Mouse (Mus musculus) forebrain, embryonic 14.5 days (tissue): ENCODE measurements around the gene Cacna2d1. TPM values are rescaled to one million over a fixed set of nuclear protein-coding genes. Genes with fewer than 3 reads are reported as not detected.

ENCODE experiments used
- ATAC-seq: fragments of 200-750 bp; cut with Nextera tagmentation; 2 replicates; pipeline ENCODE4 v1.8.0; 2017; ENCODE audit warnings: mild to moderate bottlenecking, moderate library complexity
- DNase-seq: peaks from one replicate; pipeline ENCODE4 v3.0.0-alpha.2; 2015; ENCODE audit warnings: low spot score
- H3K27ac ChIP-seq: fragments of 300-500 bp; sonication (generic); 2 replicates; pipeline ENCODE4 v1.5.1; 2014; ENCODE audit warnings: low read depth, mild to moderate bottlenecking, control low read depth, low read length, moderate library complexity
- H3K27me3 ChIP-seq: fragments of 300-500 bp; sonication (generic); replicated peaks from 2 replicates; pipeline ENCODE4 v1.6.1; 2014; ENCODE audit warnings: low read length, control low read depth, mixed read lengths; ENCODE audit not compliant: control insufficient read depth, insufficient read depth
- H3K36me3 ChIP-seq: fragments of 300-500 bp; sonication (generic); 2 replicates; pipeline ENCODE4 v1.6.1; 2014; ENCODE audit warnings: low read length, control low read depth; ENCODE audit not compliant: control insufficient read depth, insufficient read depth
- H3K4me1 ChIP-seq: fragments of 300-500 bp; sonication (generic); 2 replicates; pipeline ENCODE4 v1.6.1; 2014; ENCODE audit warnings: antibody characterized with exemption, low read length, control low read depth; ENCODE audit not compliant: control insufficient read depth, insufficient read depth
- H3K4me2 ChIP-seq: fragments of 300-500 bp; sonication (generic); 2 replicates; pipeline ENCODE4 v1.6.1; 2014; ENCODE audit warnings: mild to moderate bottlenecking, control low read depth, low read length
- H3K4me3 ChIP-seq: fragments of 300-500 bp; sonication (generic); 2 replicates; pipeline ENCODE4 v1.5.1; 2014; ENCODE audit warnings: low read depth, low read length, control low read depth
- H3K9ac ChIP-seq: fragments of 300-500 bp; sonication (generic); 2 replicates; pipeline ENCODE4 v1.6.1; 2014; ENCODE audit warnings: mild to moderate bottlenecking, low read length, control low read depth, moderate library complexity
- H3K9me3 ChIP-seq: fragments of 300-500 bp; sonication (generic); replicated peaks from 2 replicates; pipeline ENCODE4 v1.6.1; 2016; ENCODE audit warnings: low read length, control low read depth, mixed read lengths; ENCODE audit not compliant: control insufficient read depth
- WGBS: fragments of 180-500 bp; shearing (Covaris S2); extraction: QIAGEN DNeasy Blood & Tissue Kit; methylation state at CpG from one replicate; pipeline ENCODE4 v1.1.7; 2014; 5-methylcytosine and 5-hydroxymethylcytosine counted together
- polyA plus RNA-seq: library from polyadenylated mRNA; unstranded; fragments of >200 nt; fragmentation: Nextera tagmentation; extraction: Ambion mirVana; gene quantifications from 2 replicates; pipeline ENCODE4 v1.2.1, GENCODE M21; 2014

Cacna2d1 gene
- polyA plus RNA-seq, 1 experiment from 2014 or later: 22.8 TPM

DNA sequence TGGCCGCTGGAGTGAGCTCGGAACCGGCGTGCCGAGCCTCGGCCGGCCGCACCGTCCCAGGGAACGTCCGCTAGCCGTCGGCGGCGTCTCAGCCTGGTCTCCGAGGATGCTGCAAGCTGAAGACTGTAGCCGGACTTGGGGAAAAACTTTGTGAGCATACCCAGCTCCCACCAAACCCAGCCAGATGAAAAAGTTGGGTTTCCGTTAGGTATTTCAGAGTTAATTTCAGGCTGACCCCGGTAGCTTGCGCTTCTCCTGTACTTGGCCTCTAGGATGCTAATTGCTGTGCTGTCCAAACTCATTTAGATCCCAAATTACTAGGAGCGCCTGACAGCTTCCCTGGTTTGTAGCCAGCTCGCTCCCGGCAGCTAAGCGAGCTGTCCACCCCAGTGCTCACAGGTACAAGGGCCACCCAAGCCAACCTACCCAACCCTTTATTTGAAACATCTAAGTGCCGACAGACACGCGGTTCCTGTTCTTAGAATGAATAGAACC lies 790 bp downstream of the Cacna2d1 start:
- Histone ChIP-seq H3K9ac (peak overlapping the region; percentile 94), H3K4me3 (peak overlapping the region; percentile 71), H3K27me3 (no peaks in the 10 kb centered on the region; the same call in none of the 2 replicates), H3K36me3 (no peaks in the 10 kb centered on the region), H3K4me1 (peaks cover 3% of the 10 kb centered on the region; the same call in 1 of the 2 replicates), H3K27ac (peak overlapping the region; percentile 95), H3K9me3 (no peaks in the 10 kb centered on the region), H3K4me2 (peak overlapping the region; percentile 79)
- 0% methylated on average over 27 of the region's 27 CpGs for WGBS
- ATAC-seq: peak; percentile 7
- DNase-seq: peak; percentile 54

DNA sequence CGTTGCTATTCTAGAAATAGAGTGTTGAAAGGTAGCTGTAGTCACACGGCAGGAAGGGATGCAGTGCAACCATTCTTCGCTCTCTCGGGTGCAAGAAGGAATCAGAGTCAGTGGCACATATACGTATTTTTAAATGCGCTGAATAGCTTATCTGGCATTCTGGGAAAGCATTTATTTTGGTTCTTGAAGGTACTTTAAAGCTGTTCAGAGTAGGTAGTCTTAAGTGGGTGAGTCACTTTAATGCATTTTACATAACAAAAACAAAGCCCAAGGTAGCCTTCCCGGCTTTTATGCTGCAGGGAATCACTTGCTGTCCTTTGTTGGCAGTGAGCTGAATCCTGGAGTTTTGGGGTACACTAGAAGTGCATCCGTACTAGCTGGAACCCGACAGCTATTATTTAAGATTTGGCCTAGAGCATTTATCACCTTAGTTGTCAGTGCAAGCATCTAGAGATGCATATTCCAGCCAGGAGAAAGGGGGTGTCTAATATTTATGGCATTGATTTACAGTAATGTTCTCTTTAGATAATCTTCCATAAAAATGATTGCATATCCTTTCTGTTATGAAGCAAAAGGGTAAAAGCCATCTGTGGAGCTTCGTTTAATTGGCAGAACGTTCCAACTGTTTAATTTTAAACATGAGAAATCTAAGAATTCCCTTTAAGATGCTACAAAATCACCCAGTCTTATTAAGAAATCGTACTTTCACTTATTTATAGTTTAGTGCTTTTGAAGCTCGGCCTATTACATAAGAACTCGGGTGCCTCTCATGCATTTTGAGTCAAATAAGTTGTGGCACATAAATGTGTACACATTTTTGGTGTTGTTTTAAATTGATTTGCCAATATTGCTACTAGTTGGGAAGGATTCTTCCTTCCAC lies 1.6 kb downstream of the Cacna2d1 start:
- H3K9me3 ChIP-seq: no peaks in the 10 kb centered on the region
- no peaks in the 10 kb centered on the region; the same call in none of the 2 replicates for H3K27me3 ChIP-seq
- H3K4me2 ChIP-seq: peak overlapping the region; percentile 79
- H3K4me3 ChIP-seq: peak overlapping the region; percentile 71
- DNase-seq: peak; percentile 54
- H3K36me3 ChIP-seq: no peaks in the 10 kb centered on the region
- peaks cover 3% of the 10 kb centered on the region; the same call in 1 of the 2 replicates for H3K4me1 ChIP-seq
- no peak for ATAC-seq
- 21% methylated on average over 14 of the region's 14 CpGs for WGBS
- H3K9ac ChIP-seq: peak overlapping the region; percentile 94
- H3K27ac ChIP-seq: peak overlapping the region; percentile 95

DNA sequence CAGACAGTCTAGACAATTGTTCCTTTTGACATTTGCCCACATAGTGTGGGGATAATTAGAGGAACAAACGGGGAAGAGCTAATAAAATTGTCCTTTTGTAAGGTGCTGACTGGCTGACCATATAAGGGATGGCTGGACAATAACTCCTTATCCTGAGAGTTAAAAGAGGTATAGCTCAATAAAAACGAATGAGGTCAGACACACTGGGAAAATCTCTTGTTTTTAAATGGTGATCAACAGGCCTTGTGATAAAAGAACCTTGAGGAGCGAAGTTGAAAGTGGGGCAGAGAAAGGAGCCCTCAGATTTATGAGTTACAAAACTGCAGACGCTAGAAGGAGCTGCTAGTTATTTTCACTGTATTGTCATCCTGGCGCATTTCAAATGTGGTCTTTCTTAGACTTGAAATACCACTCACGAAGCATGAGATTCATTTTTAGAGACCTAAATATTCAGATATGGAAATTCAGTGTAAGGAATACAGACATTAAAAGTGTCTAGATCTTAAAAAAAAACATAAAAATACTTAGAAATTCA lies 6.8 kb downstream of the Cacna2d1 start:
- no peak for ATAC-seq
- no peak for DNase-seq
- H3K4me1 ChIP-seq: no peaks in the 10 kb centered on the region; the same call in 1 of the 2 replicates
- no peaks in the 10 kb centered on the region for H3K9me3 ChIP-seq
- no peaks in the 10 kb centered on the region for H3K36me3 ChIP-seq
- H3K4me3 ChIP-seq: no peak overlapping the region
- H3K4me2 ChIP-seq: 0 out of 2 replicates have a peak overlapping the region, but pooled peaks have one; percentile 1
- H3K27ac ChIP-seq: no peak overlapping the region
- H3K27me3 ChIP-seq: no peaks in the 10 kb centered on the region
- WGBS: 25% methylated on average over 6 of the region's 6 CpGs
- H3K9ac ChIP-seq: no peak overlapping the region

DNA sequence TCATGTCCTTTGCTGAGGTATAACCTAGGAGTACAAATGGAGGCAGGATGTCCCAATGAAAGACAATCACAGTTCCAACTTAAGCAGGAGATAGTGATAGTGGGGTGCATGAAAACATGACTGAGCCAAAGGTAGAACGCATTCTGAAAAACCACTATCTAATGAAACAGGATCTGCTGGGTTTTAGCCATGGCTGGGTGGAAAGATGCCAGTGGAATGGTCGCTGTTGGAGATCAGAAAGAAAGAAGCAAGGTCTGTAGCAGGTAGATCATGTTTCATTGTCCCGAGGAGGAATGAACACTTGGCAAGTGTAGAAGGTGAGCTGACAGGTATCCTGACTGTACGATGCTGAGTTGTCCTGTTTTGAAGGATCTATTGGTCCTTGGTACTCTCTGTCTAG lies 7.6 kb downstream of the Cacna2d1 start:
- ATAC-seq: no peak
- Histone ChIP-seq H3K27ac (no peak overlapping the region), H3K4me3 (no peak overlapping the region), H3K4me1 (no peaks in the 10 kb centered on the region; the same call in 1 of the 2 replicates), H3K4me2 (no peak overlapping the region), H3K27me3 (no peaks in the 10 kb centered on the region), H3K9ac (no peak overlapping the region), H3K36me3 (no peaks in the 10 kb centered on the region), H3K9me3 (no peaks in the 10 kb centered on the region)
- DNase-seq: no peak
- WGBS: 75% methylated on average over 4 of the region's 4 CpGs

GRCm38 (mm10) chr5:15948290-15949037 lies 14.0 kb downstream of the Cacna2d1 start:
- H3K4me3 ChIP-seq: no peak overlapping the region
- H3K4me2 ChIP-seq: no peak overlapping the region
- ATAC-seq: peak; percentile 79; the same call in 1 of the 2 replicates
- H3K9ac ChIP-seq: no peak overlapping the region
- no peaks in the 10 kb centered on the region for H3K9me3 ChIP-seq
- peak; percentile 65 for DNase-seq
- no peaks in the 10 kb centered on the region for H3K36me3 ChIP-seq
- no peak overlapping the region for H3K27ac ChIP-seq
- H3K4me1 ChIP-seq: no peaks in the 10 kb centered on the region
- WGBS: 72% methylated on average over 6 of the region's 6 CpGs
- no peaks in the 10 kb centered on the region for H3K27me3 ChIP-seq

- Histone ChIP-seq H3K9ac (no peak overlapping the region), H3K36me3 (no peaks in the 10 kb centered on the region), H3K27ac (no peak overlapping the region), H3K9me3 (no peaks in the 10 kb centered on the region), H3K4me2 (no peak overlapping the region), H3K27me3 (no peaks in the 10 kb centered on the region), H3K4me1 (peaks cover 6% of the 10 kb centered on the region; the same call in 1 of the 2 replicates), H3K4me3 (no peak overlapping the region)
- no peak for ATAC-seq
- WGBS: 88% methylated on average over 1 of the region's 1 CpGs
- no peak for DNase-seq
These were observed 25.3 kb downstream of the Cacna2d1 start for GRCm38 (mm10) chr5:15959760-15960159.

- WGBS: 68% methylated on average over 2 of the region's 2 CpGs
- Histone ChIP-seq H3K36me3 (no peaks in the 10 kb centered on the region), H3K4me3 (no peak overlapping the region), H3K9ac (no peak overlapping the region), H3K27me3 (no peaks in the 10 kb centered on the region), H3K27ac (no peak overlapping the region), H3K9me3 (no peaks in the 10 kb centered on the region), H3K4me1 (peaks cover 6% of the 10 kb centered on the region; the same call in 1 of the 2 replicates), H3K4me2 (no peak overlapping the region)
- peak; percentile 81 for DNase-seq
- no peak; the same call in 1 of the 2 replicates for ATAC-seq
These were observed 27.4 kb downstream of the Cacna2d1 start for GRCm38 (mm10) chr5:15961866-15962265.

DNA sequence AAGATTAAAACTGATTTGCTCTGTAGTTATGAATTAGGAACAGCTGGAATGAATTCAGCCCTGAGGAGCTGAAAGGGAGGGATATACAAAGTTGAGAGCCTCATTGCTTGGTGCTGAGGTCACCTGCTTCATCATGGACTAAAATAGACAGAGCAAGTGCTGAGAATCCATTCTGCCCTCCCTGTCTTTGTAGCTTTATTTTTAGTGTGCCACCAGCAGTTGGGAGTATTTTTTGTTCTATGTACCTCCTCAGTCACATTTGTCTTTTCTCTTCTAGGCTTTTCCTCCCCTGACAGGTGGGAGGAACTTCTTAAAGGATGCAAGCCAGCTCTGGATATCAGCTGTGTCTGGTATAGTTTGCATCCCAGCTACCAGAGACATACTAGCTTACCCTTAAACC lies 32.4 kb downstream of the Cacna2d1 start:
- no peaks in the 10 kb centered on the region for H3K36me3 ChIP-seq
- no peak overlapping the region for H3K27ac ChIP-seq
- H3K9me3 ChIP-seq: no peaks in the 10 kb centered on the region
- H3K9ac ChIP-seq: no peak overlapping the region
- H3K27me3 ChIP-seq: no peaks in the 10 kb centered on the region
- H3K4me2 ChIP-seq: no peak overlapping the region
- DNase-seq (no peak), ATAC-seq (no peak)
- H3K4me1 ChIP-seq: peaks cover 4% of the 10 kb centered on the region; the same call in 1 of the 2 replicates
- no peak overlapping the region for H3K4me3 ChIP-seq
